Mouse (Mus musculus): Measurements from ENCODE around the gene Gm43518. TPM values are rescaled to one million over a fixed set of nuclear protein-coding genes. Genes with fewer than 3 reads are reported as not detected.
A peak's percentile ranks its signal among the peaks of the same experiment; 100 is the strongest.

The Gm43518 gene
- polyA plus RNA-seq, 1 experiment from 2014 or later = 1.0 TPM

GRCm38 (mm10) chr5:123973299-123974178 lies 46.3 kb downstream of the Gm43518 start, which contains the start of gene Hip1r:
Gene Hip1r, plus strand, starts transcription at chr5:123973628.
- under 1% methylated on average over 105 of the region's 106 CpGs for WGBS
- H3K4me1 ChIP-seq (replicated peaks; ENCODE audit: insufficient read depth, low read length) = peaks cover 20% of the 10 kb centered on the region; the same call in 1 of the 2 replicates
- H3K9me3 ChIP-seq (replicated peaks; ENCODE audit: low read length) = no peaks in the 10 kb centered on the region
- no peaks in the 10 kb centered on the region for H3K36me3 ChIP-seq (ENCODE audit: insufficient read depth, low read length)
- H3K9ac ChIP-seq (ENCODE audit: low read depth, low read length) = peak within 1 kb of the TSS; percentile 91
- peak within 1 kb of the TSS; percentile 92 for H3K4me2 ChIP-seq (ENCODE audit: low read length)
- H3K4me3 ChIP-seq (replicated peaks; ENCODE audit: low read depth, low read length) = peak within 1 kb of the TSS; percentile 88
- H3K27ac ChIP-seq = peak within 1 kb of the TSS; percentile 86
- DNase-seq (ENCODE audit: low spot score) = peak; percentile 72
- H3K27me3 ChIP-seq (ENCODE audit: insufficient read depth, low read length) = no peaks in the 10 kb centered on the region
- peak; percentile 56 for ATAC-seq (replicated peaks; ENCODE audit: low FRiP score, low read depth)
- TF ChIP-seq CTCF (IDR thresholded peaks at IDR 0.05; ENCODE audit: low read depth) = no peak

GRCm38 (mm10) chr5:123974179-123974485 lies 46.9 kb downstream of the Gm43518 start:
- WGBS = 1% methylated on average over 14 of the region's 14 CpGs
- Histone ChIP-seq H3K4me1 (replicated peaks; ENCODE audit: insufficient read depth, low read length) (peaks cover 20% of the 10 kb centered on the region; the same call in 1 of the 2 replicates), H3K36me3 (ENCODE audit: insufficient read depth, low read length) (no peaks in the 10 kb centered on the region), H3K9ac (ENCODE audit: low read depth, low read length) (peak overlapping the region; percentile 91), H3K4me2 (ENCODE audit: low read length) (peak overlapping the region; percentile 92), H3K27me3 (ENCODE audit: insufficient read depth, low read length) (no peaks in the 10 kb centered on the region), H3K4me3 (replicated peaks; ENCODE audit: low read depth, low read length) (peak overlapping the region; percentile 88), H3K9me3 (replicated peaks; ENCODE audit: low read length) (no peaks in the 10 kb centered on the region), H3K27ac (peak overlapping the region; percentile 86)
- no peak for TF ChIP-seq CTCF (IDR thresholded peaks at IDR 0.05; ENCODE audit: low read depth)
- ATAC-seq (replicated peaks; ENCODE audit: low FRiP score, low read depth) (no peak), DNase-seq (ENCODE audit: low spot score) (no peak)

GRCm38 (mm10) chr5:123974616-123975111 lies 47.4 kb downstream of the Gm43518 start:
- H3K4me3 ChIP-seq (replicated peaks; ENCODE audit: low read depth, low read length) = peak overlapping the region; percentile 88
- H3K27me3 ChIP-seq (ENCODE audit: insufficient read depth, low read length) = no peaks in the 10 kb centered on the region
- H3K36me3 ChIP-seq (ENCODE audit: insufficient read depth, low read length) = no peaks in the 10 kb centered on the region
- TF ChIP-seq CTCF (IDR thresholded peaks at IDR 0.05; ENCODE audit: low read depth) = no peak
- peak overlapping the region; percentile 91; the same call in 1 of the 2 replicates for H3K9ac ChIP-seq (ENCODE audit: low read depth, low read length)
- no peaks in the 10 kb centered on the region for H3K9me3 ChIP-seq (replicated peaks; ENCODE audit: low read length)
- peak; percentile 26 for DNase-seq (ENCODE audit: low spot score)
- peaks cover 23% of the 10 kb centered on the region; the same call in 1 of the 2 replicates for H3K4me1 ChIP-seq (replicated peaks; ENCODE audit: insufficient read depth, low read length)
- ATAC-seq (replicated peaks; ENCODE audit: low FRiP score, low read depth) = no peak
- H3K27ac ChIP-seq = peak overlapping the region; percentile 86
- 9% methylated on average over 11 of the region's 11 CpGs for WGBS
- peak overlapping the region; percentile 92 for H3K4me2 ChIP-seq (ENCODE audit: low read length)

GRCm38 (mm10) chr5:123975668-123976180 lies 48.5 kb downstream of the Gm43518 start:
- H3K36me3 ChIP-seq (ENCODE audit: insufficient read depth, low read length) = no peaks in the 10 kb centered on the region
- no peak for TF ChIP-seq CTCF (IDR thresholded peaks at IDR 0.05; ENCODE audit: low read depth)
- no peaks in the 10 kb centered on the region for H3K27me3 ChIP-seq (ENCODE audit: insufficient read depth, low read length)
- 53% methylated on average over 6 of the region's 6 CpGs for WGBS
- no peaks in the 10 kb centered on the region for H3K9me3 ChIP-seq (replicated peaks; ENCODE audit: low read length)
- H3K27ac ChIP-seq = peak overlapping the region; percentile 86
- no peak overlapping the region for H3K4me3 ChIP-seq (replicated peaks; ENCODE audit: low read depth, low read length)
- H3K9ac ChIP-seq (ENCODE audit: low read depth, low read length) = 0 out of 2 replicates have a peak overlapping the region, but pooled peaks have one; percentile 15
- peak; percentile 38 for DNase-seq (ENCODE audit: low spot score)
- ATAC-seq (replicated peaks; ENCODE audit: low FRiP score, low read depth) = no peak; the same call in 1 of the 2 replicates
- peak overlapping the region; percentile 92 for H3K4me2 ChIP-seq (ENCODE audit: low read length)
- peaks cover 23% of the 10 kb centered on the region; the same call in 1 of the 2 replicates for H3K4me1 ChIP-seq (replicated peaks; ENCODE audit: insufficient read depth, low read length)

GRCm38 (mm10) chr5:123977231-123977630 lies 50.0 kb downstream of the Gm43518 start:
- no peak for TF ChIP-seq CTCF (IDR thresholded peaks at IDR 0.05; ENCODE audit: low read depth)
- DNase-seq (ENCODE audit: low spot score) (no peak), ATAC-seq (replicated peaks; ENCODE audit: low FRiP score, low read depth) (no peak)
- Histone ChIP-seq H3K36me3 (ENCODE audit: insufficient read depth, low read length) (no peaks in the 10 kb centered on the region), H3K27me3 (ENCODE audit: insufficient read depth, low read length) (no peaks in the 10 kb centered on the region), H3K27ac (peak overlapping the region; percentile 86; the same call in 1 of the 2 replicates), H3K9ac (ENCODE audit: low read depth, low read length) (no peak overlapping the region), H3K9me3 (replicated peaks; ENCODE audit: low read length) (no peaks in the 10 kb centered on the region), H3K4me3 (replicated peaks; ENCODE audit: low read depth, low read length) (no peak overlapping the region), H3K4me2 (ENCODE audit: low read length) (no peak overlapping the region), H3K4me1 (replicated peaks; ENCODE audit: insufficient read depth, low read length) (peaks cover 23% of the 10 kb centered on the region; the same call in 1 of the 2 replicates)
- WGBS = 29% methylated on average over 3 of the region's 3 CpGs

- 87% methylated on average over 5 of the region's 5 CpGs for WGBS
- DNase-seq (ENCODE audit: low spot score) = no peak
- Histone ChIP-seq H3K4me2 (ENCODE audit: low read length) (no peak overlapping the region), H3K27me3 (ENCODE audit: insufficient read depth, low read length) (no peaks in the 10 kb centered on the region), H3K27ac (no peak overlapping the region), H3K9ac (ENCODE audit: low read depth, low read length) (no peak overlapping the region), H3K9me3 (replicated peaks; ENCODE audit: low read length) (no peaks in the 10 kb centered on the region), H3K36me3 (ENCODE audit: insufficient read depth, low read length) (no peaks in the 10 kb centered on the region), H3K4me3 (replicated peaks; ENCODE audit: low read depth, low read length) (no peak overlapping the region), H3K4me1 (replicated peaks; ENCODE audit: insufficient read depth, low read length) (peaks cover 22% of the 10 kb centered on the region; the same call in 1 of the 2 replicates)
- TF ChIP-seq CTCF (IDR thresholded peaks at IDR 0.05; ENCODE audit: low read depth) = no peak
- ATAC-seq (replicated peaks; ENCODE audit: low FRiP score, low read depth) = no peak
Measured at GRCm38 (mm10) chr5:123978131-123978530, 50.9 kb downstream of the Gm43518 start.
